Mouse (Mus musculus): ENCODE measurements around the gene Olfr1441.
A peak's percentile ranks its signal among the peaks of the same experiment; 100 is the strongest.

The Olfr1441 gene

GRCm38 (mm10) chr19:12462851-12463721, 45.9 kb downstream of the Olfr1441 start:
- DNase-seq (ENCODE audit: low spot score), result no peak

- peak; percentile 72 for DNase-seq (ENCODE audit: low spot score)
These were observed 46.4 kb downstream of the Olfr1441 start for GRCm38 (mm10) chr19:12463722-12464035.

GRCm38 (mm10) chr19:12464127-12464526, 46.9 kb downstream of the Olfr1441 start:
- no peak for DNase-seq (ENCODE audit: low spot score)

GRCm38 (mm10) chr19:12464674-12465073, 47.4 kb downstream of the Olfr1441 start:
- DNase-seq (ENCODE audit: low spot score), result no peak

GRCm38 (mm10) chr19:12465530-12466144, 48.4 kb downstream of the Olfr1441 start:
- no peak for DNase-seq (ENCODE audit: low spot score)

GRCm38 (mm10) chr19:12466204-12466603, 49.0 kb downstream of the Olfr1441 start:
- peak; percentile 59 for DNase-seq (ENCODE audit: low spot score)

- DNase-seq (ENCODE audit: low spot score), result no peak
These were observed 50.2 kb downstream of the Olfr1441 start for GRCm38 (mm10) chr19:12467436-12467835.

GRCm38 (mm10) chr19:12471866-12472265, 54.6 kb downstream of the Olfr1441 start:
- no peak for DNase-seq (ENCODE audit: low spot score)

- DNase-seq (ENCODE audit: low spot score), result peak; percentile 54
These were observed 55.2 kb downstream of the Olfr1441 start for GRCm38 (mm10) chr19:12472381-12472976.
